Mouse (Mus musculus) B cell, adult 2 months (primary cell): ENCODE results near the gene Gnb1.
"Not testable (repeated sequence)": the region's sequence is repeated elsewhere in the genome, so short reads cannot be mapped to it uniquely, and the experiment has no call there.

Source experiments
- DNase-seq, 2 experiments: peaks; one replicate each; pipeline ENCODE4 v3.0.0; 2022

Gene Gnb1

GRCm38 (mm10) chr4:155490990-155491504 lies at the start of gene Gnb1:
Gene Gnb1, plus strand, starts transcription at chr4:155491361.
- peak; percentile 98 to 99 for DNase-seq

- DNase-seq: no peak
These were observed 48.4 kb upstream of the Gnb1 start for GRCm38 (mm10) chr4:155442808-155443207.

- DNase-seq: no peak
These were observed 39.6 kb upstream of the Gnb1 start for GRCm38 (mm10) chr4:155451597-155451996.

GRCm38 (mm10) chr4:155458575-155458974 lies 32.6 kb upstream of the Gnb1 start:
- no peak for DNase-seq

GRCm38 (mm10) chr4:155463050-155463449 lies 28.1 kb upstream of the Gnb1 start:
- DNase-seq: no peak

GRCm38 (mm10) chr4:155463611-155464010 lies 27.6 kb upstream of the Gnb1 start:
- no peak for DNase-seq

GRCm38 (mm10) chr4:155464061-155464460 lies 27.1 kb upstream of the Gnb1 start:
- no peak for DNase-seq

GRCm38 (mm10) chr4:155465607-155466006 lies 25.6 kb upstream of the Gnb1 start:
- no peak for DNase-seq

- no peak for DNase-seq
These were observed 25.1 kb upstream of the Gnb1 start for GRCm38 (mm10) chr4:155466080-155466479.

GRCm38 (mm10) chr4:155467237-155468010 lies 23.7 kb upstream of the Gnb1 start:
- DNase-seq: no peak

- DNase-seq: peak; percentile 44 to 50
These were observed 22.2 kb upstream of the Gnb1 start, which contains the start of gene Tmem52 for GRCm38 (mm10) chr4:155468952-155469351. Gene Tmem52, plus strand, starts transcription at chr4:155469114.

- DNase-seq: no peak
These were observed 21.4 kb upstream of the Gnb1 start for GRCm38 (mm10) chr4:155469590-155470262.

GRCm38 (mm10) chr4:155470263-155470953 lies 20.8 kb upstream of the Gnb1 start:
- DNase-seq: no peak

GRCm38 (mm10) chr4:155470997-155471396 lies 20.2 kb upstream of the Gnb1 start:
- no peak for DNase-seq

- no peak for DNase-seq
These were observed 19.8 kb upstream of the Gnb1 start for GRCm38 (mm10) chr4:155471406-155471805.

GRCm38 (mm10) chr4:155472716-155473290 lies 18.4 kb upstream of the Gnb1 start:
- no peak for DNase-seq

- no peak for DNase-seq
These were observed 17.8 kb upstream of the Gnb1 start for GRCm38 (mm10) chr4:155473319-155473718.

- DNase-seq: not testable (repeated sequence)
These were observed 17.4 kb upstream of the Gnb1 start for GRCm38 (mm10) chr4:155473796-155474195.

GRCm38 (mm10) chr4:155481381-155482124 lies 9.6 kb upstream of the Gnb1 start:
- peak; percentile 89 to 90 for DNase-seq

- DNase-seq: no peak
These were observed 9.1 kb upstream of the Gnb1 start for GRCm38 (mm10) chr4:155482125-155482480.

- no peak for DNase-seq
These were observed 8.2 kb upstream of the Gnb1 start for GRCm38 (mm10) chr4:155482733-155483540.
